Mouse (Mus musculus): ENCODE results near the gene Des. TPM values are rescaled to one million over a fixed set of nuclear protein-coding genes. Genes with fewer than 3 reads are reported as not detected.

Des gene
- total and polyA plus RNA-seq, 3 experiments, result 7.0 to 7.2 TPM; not detected in 1

- Histone ChIP-seq H3K36me3 (ENCODE audit: control insufficient read depth in 1 of 2, insufficient read depth in 2 of 2, low read length in 2 of 2) (peaks cover 0 to 11% of the 10 kb centered on the region in 2 experiments; a peak in 2 of 4 replicates), H3K4me1 (ENCODE audit: control insufficient read depth in 1 of 2, insufficient read depth in 2 of 2, low read length in 2 of 2) (peaks cover 5 to 19% of the 10 kb centered on the region in 2 experiments), H3K79me2 (ENCODE audit: control insufficient read depth, insufficient read depth, low read length, poor library complexity) (no peaks in the 10 kb centered on the region; the same call in 1 of the 2 replicates), H3K27ac (ENCODE audit: control insufficient read depth, low read depth, low read length) (no peak overlapping the region), H3K4me3 (ENCODE audit: control insufficient read depth in 1 of 2, insufficient read depth in 1 of 2, low read depth in 2 of 2, low read length in 2 of 2) (no peak overlapping the region), H3K27me3 (ENCODE audit: control insufficient read depth in 1 of 2, insufficient read depth in 2 of 2, low read length in 2 of 2) (no peaks in the 10 kb centered on the region), H3K9me3 (replicated peaks; ENCODE audit: insufficient read depth, low read length) (no peaks in the 10 kb centered on the region), H3K9ac (ENCODE audit: control insufficient read depth, low read depth, low read length, poor library complexity, severe bottlenecking) (no peak overlapping the region)
- TF ChIP-seq MYC (IDR thresholded peaks at IDR 0.05; ENCODE audit: low read depth, low read length) (no peak), BHLHE40 (IDR thresholded peaks at IDR 0.05; ENCODE audit: borderline replicate concordance, low read depth, low read length) (no peak), SIN3A (IDR thresholded peaks at IDR 0.05; ENCODE audit: low read length) (no peak), ELF1 (IDR thresholded peaks at IDR 0.05; ENCODE audit: low read depth, low read length) (no peak), HCFC1 (IDR thresholded peaks at IDR 0.05; ENCODE audit: low read depth, low read length) (0 out of 2 replicates have a peak, but pooled peaks have one; percentile 13), GATA1 (IDR thresholded peaks at IDR 0.05; ENCODE audit: low read depth, low read length) (no peak)
- peak; percentile 62 for DNase-seq (ENCODE audit: low read depth, low spot score)
Observed at GRCm38 (mm10) chr1:75379196-75379595, 19.1 kb downstream of the Des start.

DNA sequence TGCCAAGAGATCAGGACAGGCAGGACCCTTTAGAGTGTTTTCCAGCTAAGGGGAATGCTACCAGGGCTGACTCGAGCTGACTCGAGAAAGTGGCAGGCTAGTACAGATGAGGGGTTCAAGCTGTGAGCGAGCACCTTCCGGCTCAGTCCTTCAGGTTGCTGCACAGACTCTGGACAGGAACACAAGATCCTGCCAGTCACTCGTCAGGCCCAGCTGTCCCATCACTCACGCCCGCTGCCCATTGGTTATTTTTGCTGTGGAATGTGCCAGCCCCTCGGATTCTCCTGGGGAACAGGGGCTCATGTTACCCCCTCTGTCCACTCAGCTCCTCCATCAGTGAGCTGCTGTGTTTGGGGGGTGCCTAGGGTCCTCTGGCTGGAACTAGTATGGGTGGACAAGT, 19.8 kb downstream of the Des start:
- no peak for DNase-seq (ENCODE audit: low read depth, low spot score)
- Histone ChIP-seq H3K27me3 (ENCODE audit: control insufficient read depth in 1 of 2, insufficient read depth in 2 of 2, low read length in 2 of 2) (no peaks in the 10 kb centered on the region), H3K9ac (ENCODE audit: control insufficient read depth, low read depth, low read length, poor library complexity, severe bottlenecking) (no peak overlapping the region), H3K27ac (ENCODE audit: control insufficient read depth, low read depth, low read length) (no peak overlapping the region), H3K36me3 (ENCODE audit: control insufficient read depth in 1 of 2, insufficient read depth in 2 of 2, low read length in 2 of 2) (peaks cover 0 to 11% of the 10 kb centered on the region in 2 experiments; a peak in 2 of 4 replicates), H3K79me2 (ENCODE audit: control insufficient read depth, insufficient read depth, low read length, poor library complexity) (no peaks in the 10 kb centered on the region; the same call in 1 of the 2 replicates), H3K4me3 (ENCODE audit: control insufficient read depth in 1 of 2, insufficient read depth in 1 of 2, low read depth in 2 of 2, low read length in 2 of 2) (no peak overlapping the region), H3K9me3 (replicated peaks; ENCODE audit: insufficient read depth, low read length) (no peaks in the 10 kb centered on the region), H3K4me1 (ENCODE audit: control insufficient read depth in 1 of 2, insufficient read depth in 2 of 2, low read length in 2 of 2) (peaks cover 5 to 19% of the 10 kb centered on the region in 2 experiments)
- no peak for TF ChIP-seq GATA1 (IDR thresholded peaks at IDR 0.05; ENCODE audit: low read depth, low read length)

DNA sequence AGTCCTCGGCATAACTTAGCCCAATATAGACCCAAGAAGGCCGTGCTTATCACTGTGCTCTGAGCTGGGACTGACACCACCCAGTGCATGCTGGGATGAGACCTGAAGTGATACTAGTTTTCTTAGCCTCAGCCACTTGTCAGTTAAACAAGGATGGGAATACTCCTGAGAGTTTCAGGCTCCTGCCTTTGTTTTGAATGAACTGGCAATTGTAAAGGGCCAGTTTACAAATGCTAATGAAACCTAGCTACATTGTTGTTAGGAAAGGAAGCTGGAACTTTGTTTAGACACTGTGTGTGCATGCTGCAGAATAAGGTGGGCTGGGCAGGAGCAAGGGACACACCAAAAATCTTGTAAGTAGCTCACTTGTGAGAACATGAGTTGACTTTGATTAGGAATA, 20.8 kb downstream of the Des start:
- peak overlapping the region; percentile 1; the same call in 1 of the 2 replicates for H3K27ac ChIP-seq (ENCODE audit: control insufficient read depth, low read depth, low read length)
- DNase-seq (ENCODE audit: low read depth, low spot score), result peak; percentile 66
- peaks cover 5 to 22% of the 10 kb centered on the region in 2 experiments for H3K4me1 ChIP-seq (ENCODE audit: control insufficient read depth in 1 of 2, insufficient read depth in 2 of 2, low read length in 2 of 2)
- no peaks in the 10 kb centered on the region for H3K27me3 ChIP-seq (ENCODE audit: control insufficient read depth in 1 of 2, insufficient read depth in 2 of 2, low read length in 2 of 2)
- peaks cover 0 to 11% of the 10 kb centered on the region in 2 experiments; a peak in 2 of 4 replicates for H3K36me3 ChIP-seq (ENCODE audit: control insufficient read depth in 1 of 2, insufficient read depth in 2 of 2, low read length in 2 of 2)
- peak overlapping the region; percentile 71 for H3K9ac ChIP-seq (ENCODE audit: control insufficient read depth, low read depth, low read length, poor library complexity, severe bottlenecking)
- TF ChIP-seq TBP (IDR thresholded peaks at IDR 0.05; ENCODE audit: low read depth, low read length) (0 out of 2 replicates have a peak, but pooled peaks have one; percentile 16), SIN3A (IDR thresholded peaks at IDR 0.05; ENCODE audit: low read length) (0 out of 2 replicates have a peak, but pooled peaks have one; percentile 30), MAX (IDR thresholded peaks at IDR 0.05; ENCODE audit: low read length) (0 out of 2 replicates have a peak, but pooled peaks have one; percentile 26), RAD21 (IDR thresholded peaks at IDR 0.05; ENCODE audit: low read depth, low read length) (no peak)
- peak overlapping the region; percentile 71 to 96; a peak in 2 of 4 replicates for H3K4me3 ChIP-seq (ENCODE audit: control insufficient read depth in 1 of 2, insufficient read depth in 1 of 2, low read depth in 2 of 2, low read length in 2 of 2)
- no peaks in the 10 kb centered on the region for H3K9me3 ChIP-seq (replicated peaks; ENCODE audit: insufficient read depth, low read length)
- no peaks in the 10 kb centered on the region; the same call in 1 of the 2 replicates for H3K79me2 ChIP-seq (ENCODE audit: control insufficient read depth, insufficient read depth, low read length, poor library complexity)
